Mouse (Mus musculus) retina, adult 2 months (tissue): ENCODE data around the gene Sorcs1.

Source experiments
- DNase-seq: peaks from one replicate; pipeline ENCODE4 v3.0.0-alpha.2; 2012; ENCODE audit warnings: low read depth, low spot score

Gene Sorcs1

GRCm38 (mm10) chr19:50677903-50678896 lies at the start of gene Sorcs1:
TSS of gene Sorcs1 (minus strand) at chr19:50678646.
- no peak for DNase-seq

DNA sequence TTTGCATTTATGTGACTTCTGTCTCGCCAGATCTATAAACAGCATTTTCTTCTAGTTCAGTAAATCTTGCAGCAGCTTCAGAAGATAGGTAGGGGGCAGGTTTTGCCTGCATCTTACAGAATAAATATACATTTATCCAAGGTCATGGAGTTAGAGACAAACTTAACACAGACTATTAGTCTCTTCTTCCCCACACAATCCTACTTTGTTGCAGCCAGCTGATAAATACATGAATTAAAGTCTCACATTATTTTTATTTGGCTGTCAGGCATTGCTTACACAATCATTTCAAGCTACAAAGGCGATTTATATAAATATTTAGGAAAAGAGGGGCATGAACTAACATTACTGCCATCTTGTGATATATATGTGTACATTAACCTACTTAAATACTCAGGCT lies 4.8 kb upstream of the Sorcs1 start:
- no peak for DNase-seq

DNA sequence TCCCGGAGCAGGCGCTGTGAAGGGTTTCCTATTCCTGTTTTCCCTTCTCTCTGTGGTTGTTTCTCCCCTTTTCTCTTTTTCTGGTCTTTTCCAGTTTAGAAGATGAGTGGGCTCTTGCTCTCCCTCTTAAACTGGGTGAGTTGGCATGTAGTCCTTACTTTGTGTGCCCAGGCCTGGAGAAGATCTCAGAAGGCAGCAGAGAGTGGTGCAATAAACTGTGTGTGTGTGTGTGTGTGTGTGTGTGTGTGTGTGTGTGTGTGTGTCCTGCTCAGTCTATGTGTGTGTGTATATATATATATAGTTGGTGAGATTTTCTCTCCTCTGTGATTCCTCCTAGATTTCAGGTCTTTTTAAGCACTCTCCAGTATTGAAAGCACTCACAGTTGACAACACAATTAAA lies 500 bp upstream of the Sorcs1 start:
- no peak for DNase-seq

GRCm38 (mm10) chr19:50676578-50677524 lies 1.6 kb downstream of the Sorcs1 start:
- DNase-seq: no peak

GRCm38 (mm10) chr19:50674921-50675320 lies 3.5 kb downstream of the Sorcs1 start:
- no peak for DNase-seq

DNA sequence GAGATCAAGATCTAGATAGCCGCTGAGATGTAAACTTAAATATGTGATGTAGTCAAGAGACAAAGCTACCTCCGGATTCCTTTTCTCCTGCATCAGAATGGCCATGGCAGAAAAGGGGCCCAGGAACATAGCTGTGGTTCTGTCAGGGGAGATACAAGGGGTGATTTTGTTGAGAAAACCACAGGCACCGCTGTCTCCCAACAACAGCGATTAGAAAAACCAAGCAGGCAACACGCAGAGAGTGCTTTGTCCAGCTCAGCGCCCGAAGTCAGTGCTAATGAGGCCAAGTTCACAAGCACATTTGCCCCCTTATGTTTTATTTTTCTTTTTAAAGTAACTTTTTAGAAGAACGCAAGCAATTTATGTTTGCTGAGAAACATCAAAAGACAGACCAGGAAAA lies 10.9 kb downstream of the Sorcs1 start:
- DNase-seq: no peak

- no peak for DNase-seq
These were observed 14.1 kb downstream of the Sorcs1 start for GRCm38 (mm10) chr19:50664311-50664710.

DNA sequence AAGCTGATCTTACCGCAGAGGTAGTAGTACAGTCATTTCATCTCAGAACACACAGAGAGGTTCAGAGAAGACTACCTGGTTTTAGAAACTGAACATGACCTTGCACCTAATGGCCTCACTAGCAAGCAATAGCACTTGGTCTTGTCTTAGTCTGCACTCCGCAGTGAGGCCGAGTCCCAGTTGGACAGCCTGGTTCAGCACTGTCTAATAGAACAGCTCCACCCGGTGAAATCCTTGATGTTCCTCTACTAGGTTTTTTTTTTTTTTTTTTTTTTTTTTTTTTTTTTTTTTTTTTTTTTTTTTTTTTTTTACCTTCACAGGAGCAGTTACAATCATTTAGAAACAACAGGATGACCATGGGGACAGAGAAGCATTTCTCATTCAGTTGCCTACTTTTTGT lies 19.3 kb downstream of the Sorcs1 start:
- no peak for DNase-seq

GRCm38 (mm10) chr19:50652750-50653149 lies 25.7 kb downstream of the Sorcs1 start:
- DNase-seq: no peak

- no peak for DNase-seq
These were observed 34.6 kb downstream of the Sorcs1 start for GRCm38 (mm10) chr19:50643836-50644235.

DNA sequence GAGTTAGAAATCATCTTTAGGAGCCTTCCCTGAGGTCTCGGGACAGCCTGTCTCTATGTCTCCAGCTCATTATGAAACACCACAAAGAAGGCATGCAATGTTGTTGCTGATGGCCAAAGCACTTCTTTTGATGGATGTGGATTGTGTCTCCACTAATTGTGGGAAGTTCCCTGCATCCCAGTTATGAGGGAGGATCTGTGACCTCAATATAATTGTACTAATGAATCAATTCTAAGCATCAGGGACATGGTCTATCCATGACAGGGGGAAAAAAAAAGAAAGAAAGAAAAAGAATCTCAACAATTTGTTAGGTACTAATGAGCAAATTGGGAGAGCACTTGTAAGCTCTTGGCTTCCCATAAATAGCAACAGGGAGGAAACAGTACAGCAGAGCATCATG lies 36.3 kb downstream of the Sorcs1 start:
- peak; percentile 4 for DNase-seq

- no peak for DNase-seq
These were observed 38.0 kb downstream of the Sorcs1 start for GRCm38 (mm10) chr19:50640251-50641032.

GRCm38 (mm10) chr19:50638176-50638575 lies 40.3 kb downstream of the Sorcs1 start:
- DNase-seq: no peak

GRCm38 (mm10) chr19:50614013-50614412 lies 64.4 kb downstream of the Sorcs1 start:
- DNase-seq: no peak

- no peak for DNase-seq
These were observed 66.8 kb downstream of the Sorcs1 start for GRCm38 (mm10) chr19:50611619-50612018.

DNA sequence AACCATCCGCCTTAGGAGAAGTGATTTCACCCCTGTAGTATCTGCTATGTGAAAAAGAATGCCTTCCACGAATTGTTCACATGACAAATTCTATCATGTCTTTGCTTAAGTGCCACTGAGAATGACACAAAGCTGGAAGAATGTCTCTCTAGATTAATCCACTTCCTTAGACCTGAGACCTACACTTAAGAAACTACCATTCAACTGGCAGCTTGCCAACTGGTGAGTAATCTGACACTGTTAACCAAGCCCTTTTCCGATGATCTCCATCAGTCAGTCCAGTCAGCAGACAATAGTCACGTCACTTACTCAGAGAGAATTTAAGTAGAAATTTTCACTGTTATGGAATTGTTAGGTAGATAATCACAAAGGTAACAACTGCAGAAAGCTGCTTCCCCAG lies 74.6 kb downstream of the Sorcs1 start:
- DNase-seq: no peak

DNA sequence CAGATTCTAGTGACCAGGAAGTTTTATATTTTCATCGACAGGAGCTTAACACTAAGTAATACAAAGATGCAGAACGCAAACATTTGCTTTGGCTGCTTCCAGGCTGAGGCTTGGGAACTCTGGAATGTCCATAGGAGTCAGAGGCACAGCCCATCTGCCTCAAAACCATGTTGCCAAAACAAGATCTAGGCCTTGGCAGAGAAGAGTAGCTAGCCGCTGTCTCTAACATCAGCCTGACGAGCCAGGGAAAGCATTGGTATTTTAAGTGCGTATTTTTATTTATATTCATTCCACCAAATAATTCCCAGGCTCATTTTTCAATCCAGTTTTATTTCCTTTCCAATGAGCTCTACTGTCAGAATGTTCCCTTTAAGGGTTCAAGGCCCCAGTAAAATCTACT lies 75.1 kb downstream of the Sorcs1 start:
- no peak for DNase-seq

DNA sequence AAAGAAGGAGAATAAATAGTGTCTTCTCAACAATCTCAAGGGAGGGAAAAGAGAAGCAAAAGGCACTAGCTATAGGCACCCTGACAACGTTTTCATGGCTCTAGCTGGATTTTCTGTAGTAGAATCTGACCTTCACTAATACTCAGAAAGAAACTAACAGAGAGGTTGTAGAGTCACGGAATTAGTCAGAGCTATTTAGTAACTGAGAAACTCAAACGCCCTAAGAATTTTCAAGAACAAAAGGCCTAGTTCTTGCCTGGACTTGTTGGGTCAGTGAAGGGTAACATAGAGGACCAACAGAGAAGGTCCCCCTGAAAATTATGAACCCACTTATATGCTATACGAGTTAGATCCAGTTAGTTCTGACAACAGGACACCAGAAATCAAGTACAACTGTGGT lies 81.1 kb downstream of the Sorcs1 start:
- DNase-seq: no peak

GRCm38 (mm10) chr19:50586182-50586581 lies 92.3 kb downstream of the Sorcs1 start:
- DNase-seq: no peak

DNA sequence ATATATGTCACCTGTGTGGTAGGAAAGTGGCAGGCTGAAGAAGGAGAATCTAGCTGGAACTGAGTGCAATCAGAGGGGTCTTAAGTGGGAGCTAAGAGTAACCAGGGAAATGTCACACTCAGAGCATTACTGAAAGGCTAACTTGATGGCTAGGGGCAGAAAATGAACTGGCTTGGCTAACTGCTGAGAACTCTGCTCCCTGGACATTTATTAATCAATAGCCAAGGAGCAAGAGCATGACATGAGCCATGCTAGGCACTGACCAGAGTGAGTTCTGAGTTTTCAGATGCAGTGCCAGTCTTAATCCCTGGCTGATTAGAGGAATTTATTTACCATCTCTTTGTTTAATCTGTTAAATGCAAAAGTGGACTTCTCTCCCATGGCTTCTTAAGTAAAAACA lies 95.5 kb downstream of the Sorcs1 start:
- no peak for DNase-seq

DNA sequence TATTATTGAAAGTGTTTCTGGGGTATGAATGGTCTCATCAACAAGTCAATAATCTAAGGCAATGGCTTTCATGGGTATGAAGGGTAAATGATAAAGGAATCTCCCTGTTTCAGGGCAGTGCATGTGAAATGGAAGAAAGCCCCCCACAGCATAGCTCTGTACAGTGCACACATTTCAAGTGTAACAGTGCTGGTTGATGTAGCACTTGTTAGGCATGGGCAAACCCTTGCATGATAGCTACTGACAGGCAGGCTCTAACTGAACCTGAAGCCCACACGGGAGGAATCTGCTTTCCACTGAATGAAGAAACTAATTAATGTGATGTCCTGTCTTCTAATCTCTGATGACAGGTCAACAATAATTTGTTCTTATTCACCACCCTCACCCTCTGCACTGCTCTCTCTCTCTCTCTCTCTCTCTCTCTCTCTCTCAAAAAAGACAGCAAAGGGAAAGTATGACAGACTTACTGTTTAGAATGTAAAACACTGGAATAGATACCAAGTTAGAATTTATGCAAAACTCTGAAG lies 108.7 kb downstream of the Sorcs1 start:
- DNase-seq: peak; percentile 8
